Mouse (Mus musculus): Measurements from ENCODE around the gene Prr30. TPM values are rescaled to one million over a fixed set of nuclear protein-coding genes. Genes with fewer than 3 reads are reported as not detected.

Prr30 gene
- polyA plus RNA-seq (2012; rRNA removed; ENCODE audit: low replicate concordance): 0.06 and 0.07 TPM in 2 replicates

DNA sequence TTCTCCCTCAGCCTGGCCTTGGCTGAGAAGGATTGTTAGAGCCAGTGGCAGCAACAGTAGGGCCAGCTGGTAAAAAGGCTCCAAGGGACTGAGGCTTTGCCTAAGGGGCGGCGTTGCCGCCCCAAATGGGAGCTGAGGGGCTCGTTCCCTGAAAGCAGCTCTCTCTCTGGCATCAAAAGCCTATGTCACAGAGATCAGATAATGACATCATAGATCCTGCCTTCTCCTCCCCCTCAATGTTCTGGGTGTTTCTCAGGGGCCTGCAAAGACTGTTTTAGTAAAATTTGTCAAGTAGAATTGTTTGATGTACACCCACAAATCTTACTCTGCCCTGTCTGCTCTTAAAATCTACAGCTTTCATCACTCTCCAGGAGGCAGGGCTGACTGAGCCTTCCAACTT, at the start of gene Prr30:
Prr30 (minus strand) TSS at position 101 of the 400 bp plus-strand sequence.

All from mammary gland, adult 2 months (tissue).